Mouse (Mus musculus): ENCODE measurements around the gene Kcnq1. TPM values are rescaled to one million over a fixed set of nuclear protein-coding genes. Genes with fewer than 3 reads are reported as not detected.

Kcnq1 gene
- total RNA-seq, 2 experiments from 2014 or later: 51.7 to 55.3 TPM

GRCm38 (mm10) chr7:143432631-143433030, 326.5 kb downstream of the Kcnq1 start:
- no peak for DNase-seq

- DNase-seq: peak; percentile 64
Observed at GRCm38 (mm10) chr7:143433331-143433730, 327.2 kb downstream of the Kcnq1 start.

GRCm38 (mm10) chr7:143437231-143437893, 331.2 kb downstream of the Kcnq1 start:
- DNase-seq: no peak

GRCm38 (mm10) chr7:143437894-143438581, 331.9 kb downstream of the Kcnq1 start:
- peak; percentile 49 for DNase-seq

- no peak for DNase-seq
Observed at GRCm38 (mm10) chr7:143438965-143439364, 332.8 kb downstream of the Kcnq1 start.

GRCm38 (mm10) chr7:143444580-143444954, 338.4 kb downstream of the Kcnq1 start:
- DNase-seq: no peak

GRCm38 (mm10) chr7:143444955-143445648, 338.9 kb downstream of the Kcnq1 start:
- no peak for DNase-seq

GRCm38 (mm10) chr7:143445651-143446460, 339.7 kb downstream of the Kcnq1 start:
- DNase-seq: peak; percentile 29

GRCm38 (mm10) chr7:143447130-143447529, 341.0 kb downstream of the Kcnq1 start:
- no peak for DNase-seq

- DNase-seq: no peak
Observed at GRCm38 (mm10) chr7:143458963-143459331, 352.8 kb downstream of the Kcnq1 start.

GRCm38 (mm10) chr7:143459332-143460211, 353.4 kb downstream of the Kcnq1 start:
- DNase-seq: peak; percentile 61

- no peak for DNase-seq
Observed at GRCm38 (mm10) chr7:143460217-143460834, 354.2 kb downstream of the Kcnq1 start.

- peak; percentile 94 for DNase-seq
Observed at GRCm38 (mm10) chr7:143460874-143461273, 354.7 kb downstream of the Kcnq1 start, which contains the start of gene Cdkn1c. Gene Cdkn1c, minus strand, starts transcription at chr7:143461050.

GRCm38 (mm10) chr7:143461294-143461870, 355.2 kb downstream of the Kcnq1 start:
- DNase-seq: no peak

GRCm38 (mm10) chr7:143461920-143462319, 355.8 kb downstream of the Kcnq1 start:
- DNase-seq: no peak

- no peak for DNase-seq
Observed at GRCm38 (mm10) chr7:143462516-143462915, 356.4 kb downstream of the Kcnq1 start.

GRCm38 (mm10) chr7:143463865-143464415, 357.8 kb downstream of the Kcnq1 start:
- DNase-seq: peak; percentile 89

GRCm38 (mm10) chr7:143464811-143465560, 358.8 kb downstream of the Kcnq1 start:
- DNase-seq: peak; percentile 70

- peak; percentile 92 for DNase-seq
Observed at GRCm38 (mm10) chr7:143466099-143466677, 360.0 kb downstream of the Kcnq1 start.
